Mouse (Mus musculus) liver, adult 2 months (tissue): ENCODE results near the gene Speg.

Experiments used
- CTCF ChIP-seq: fragments of 200-500 bp; IDR thresholded peaks from 2 replicates; pipeline ENCODE4 v1.5.1; 2011; ENCODE audit warnings: low read depth, low read length, control low read depth
- POLR2A ChIP-seq: fragments of 200-500 bp; IDR thresholded peaks from 2 replicates; pipeline ENCODE4 v1.6.1; 2011; ENCODE audit warnings: low read length, control low read depth; ENCODE audit not compliant: insufficient read depth; ENCODE audit errors: extremely low read depth

DNA sequence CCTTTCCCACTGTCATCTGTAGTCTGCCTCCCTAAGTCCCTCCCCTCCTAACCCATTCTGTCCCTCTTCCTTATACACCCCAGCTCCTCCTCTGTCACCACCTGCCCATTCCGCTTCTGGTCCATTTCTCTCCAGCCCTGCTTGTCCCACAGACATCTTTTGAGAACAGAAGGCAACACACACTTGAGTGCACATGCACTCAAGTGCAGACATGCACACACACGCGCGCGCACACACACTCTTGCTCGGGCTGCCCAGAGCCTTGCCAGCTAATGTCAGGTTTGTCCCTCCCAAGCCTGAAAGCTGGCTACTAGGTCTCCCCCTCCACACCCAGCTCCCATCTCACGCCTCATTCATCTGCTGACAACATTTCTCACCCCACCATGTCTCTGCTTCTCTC, 65.6 kb downstream of the Speg start:
- TF ChIP-seq CTCF (no peak), POLR2A (no peak)
